Mouse (Mus musculus): ENCODE measurements at regions not wholly inside any gene's neighbourhood (a gene's known extent, or its start where the extent isn't known, plus 50 kb on each side); places are given as distances from the start of the nearest gene placed in this dataset.
A peak's percentile ranks its signal among the peaks of the same experiment; 100 is the strongest.
"Not testable (repeated sequence)": the region's sequence is repeated elsewhere in the genome, so short reads cannot be mapped to it uniquely, and the experiment has no call there.

DNA sequence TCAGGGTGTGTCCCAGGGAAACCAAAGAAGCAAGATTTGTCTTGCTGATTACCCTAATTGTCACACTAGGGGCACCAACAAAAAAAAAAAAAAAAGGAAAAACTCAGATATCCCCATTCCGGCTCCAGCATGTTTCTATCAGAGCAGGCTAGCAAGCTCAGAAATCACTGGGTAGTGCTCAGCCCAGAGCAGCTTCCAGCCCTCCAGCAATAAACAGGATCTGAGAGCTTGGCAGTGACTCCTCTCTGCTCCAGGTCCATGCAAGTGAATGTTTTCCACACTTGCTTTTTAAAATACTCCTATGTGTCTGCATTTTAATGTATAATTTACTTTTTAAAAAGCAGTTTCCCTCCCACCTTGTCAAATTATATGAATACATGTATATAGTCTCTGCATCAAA, 290.8 kb downstream of the Car8 start:
- no peak for DNase-seq (ENCODE audit: low read depth in 2 of 2, low spot score in 2 of 2)

DNA sequence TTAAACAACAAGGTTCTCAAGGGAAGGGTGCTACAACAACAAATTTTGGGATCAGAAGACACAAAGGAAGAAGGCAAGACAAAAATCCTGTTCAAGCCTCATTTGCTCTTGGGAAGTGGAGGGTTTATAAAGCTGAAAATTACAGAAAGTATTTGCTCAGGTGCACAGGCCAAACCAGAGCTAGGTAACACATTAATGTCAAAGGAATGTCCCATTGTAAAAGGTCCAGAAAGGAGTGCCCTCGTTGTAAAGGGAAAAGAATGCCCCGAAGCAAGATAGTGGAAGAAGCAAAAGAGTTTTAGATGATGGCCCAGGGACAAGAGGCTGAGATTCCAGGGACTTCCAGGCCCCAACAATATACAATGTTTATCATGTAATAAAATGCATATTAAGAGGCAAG, 317.3 kb downstream of the Car8 start:
- DNase-seq (ENCODE audit: low read depth in 2 of 2, low spot score in 2 of 2): no peak

DNA sequence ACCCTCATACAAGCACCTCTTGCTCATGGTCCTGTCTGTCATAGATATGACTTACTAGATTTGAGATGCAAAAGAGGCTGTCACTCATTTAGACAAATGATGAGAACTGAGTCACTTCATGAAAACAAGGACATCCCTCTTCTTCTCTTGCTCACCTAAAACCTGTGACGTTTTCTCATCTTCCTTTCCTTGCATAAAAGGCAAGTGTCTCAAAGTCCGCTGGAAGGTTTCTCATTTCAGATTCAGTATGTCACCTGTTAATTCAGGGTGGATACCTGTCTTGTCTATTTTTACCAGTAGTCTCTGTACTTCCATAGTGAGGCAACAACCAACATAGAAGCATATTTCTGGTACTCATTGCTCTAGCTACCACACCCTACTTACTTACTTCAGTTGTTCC, 325.6 kb downstream of the Car8 start:
- no peak for DNase-seq (ENCODE audit: low read depth in 2 of 2, low spot score in 2 of 2)

DNA sequence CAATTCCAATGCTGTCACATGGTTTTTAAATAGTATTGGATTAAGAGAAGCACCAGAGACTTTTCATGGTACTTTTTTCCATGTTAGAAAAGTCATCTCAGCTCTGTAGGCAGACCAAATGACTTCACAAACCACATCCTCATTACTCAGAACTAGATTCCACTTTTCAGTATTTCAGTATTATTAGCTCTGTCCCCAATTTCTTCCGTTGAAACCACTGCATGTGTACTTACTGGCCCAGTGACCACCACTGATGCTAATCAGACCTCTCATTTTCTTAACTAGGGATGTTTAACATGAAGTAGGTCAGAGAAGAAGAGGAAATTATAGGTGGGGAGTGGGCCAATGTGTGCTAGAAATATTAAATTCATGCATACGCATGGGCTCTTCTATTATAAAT, 326.2 kb downstream of the Car8 start:
- DNase-seq (ENCODE audit: low read depth in 2 of 2, low spot score in 2 of 2): no peak

DNA sequence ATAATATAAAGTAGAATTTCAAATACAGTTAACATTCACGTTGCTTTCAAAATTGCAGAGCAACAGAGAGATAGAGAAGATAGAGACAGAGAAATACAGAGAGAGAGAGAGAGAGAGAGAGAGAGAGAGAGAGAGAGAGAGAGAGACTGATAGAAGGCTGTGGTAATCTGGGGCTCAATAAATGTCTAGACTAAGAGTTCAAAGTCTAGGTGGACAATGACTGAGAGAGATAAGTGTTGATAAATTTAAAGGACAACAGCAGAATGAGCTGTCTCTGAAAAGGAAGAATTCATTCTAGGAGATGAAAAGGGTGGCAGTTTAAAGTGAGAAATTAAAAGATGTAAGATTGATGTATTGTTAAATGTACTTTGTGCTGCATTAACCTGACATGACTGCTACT, 335.7 kb downstream of the Car8 start:
- no peak for DNase-seq (ENCODE audit: low read depth in 2 of 2, low spot score in 2 of 2)

DNA sequence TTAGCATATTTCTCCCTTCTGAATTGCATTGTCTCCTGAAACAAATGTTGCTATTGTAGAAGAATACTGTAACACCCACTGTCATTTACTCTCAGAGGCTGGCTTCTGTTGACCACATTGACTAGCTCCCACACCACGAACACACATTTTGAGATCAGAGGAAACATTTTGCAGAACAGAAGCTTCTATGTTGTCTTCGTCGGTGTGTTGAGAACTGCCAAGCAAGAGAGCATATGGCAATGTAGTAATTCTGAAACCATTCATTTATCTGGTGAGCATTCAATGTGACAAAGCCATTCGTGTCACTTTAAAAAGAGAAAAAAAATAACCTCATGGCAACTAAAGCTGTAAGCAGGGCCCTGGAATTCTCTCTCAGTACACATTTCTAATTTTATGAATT, 343.9 kb downstream of the Car8 start:
- no peak for DNase-seq (ENCODE audit: low read depth in 2 of 2, low spot score in 2 of 2)

DNA sequence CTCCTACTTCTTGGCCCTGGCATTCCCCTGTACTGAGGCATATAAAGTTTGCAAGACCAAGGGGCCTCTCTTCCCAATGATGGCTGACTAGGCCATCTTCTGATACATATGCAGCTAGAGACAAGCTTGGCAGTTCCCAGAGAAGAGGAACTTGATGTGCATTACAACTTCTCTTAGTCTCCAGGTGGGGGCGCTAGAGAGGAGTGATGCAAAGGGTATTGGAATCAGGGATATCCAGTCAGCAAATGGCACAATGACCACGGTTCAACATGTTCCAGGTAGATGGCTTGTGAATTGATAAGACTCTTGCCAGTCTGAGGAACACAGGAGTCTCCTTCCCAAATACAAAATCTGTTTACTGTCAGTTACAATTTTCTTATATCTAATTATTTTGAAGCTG, 347.7 kb downstream of the Car8 start:
- DNase-seq (ENCODE audit: low read depth in 2 of 2, low spot score in 2 of 2): peak in 1 of 2 experiments; percentile 2

DNA sequence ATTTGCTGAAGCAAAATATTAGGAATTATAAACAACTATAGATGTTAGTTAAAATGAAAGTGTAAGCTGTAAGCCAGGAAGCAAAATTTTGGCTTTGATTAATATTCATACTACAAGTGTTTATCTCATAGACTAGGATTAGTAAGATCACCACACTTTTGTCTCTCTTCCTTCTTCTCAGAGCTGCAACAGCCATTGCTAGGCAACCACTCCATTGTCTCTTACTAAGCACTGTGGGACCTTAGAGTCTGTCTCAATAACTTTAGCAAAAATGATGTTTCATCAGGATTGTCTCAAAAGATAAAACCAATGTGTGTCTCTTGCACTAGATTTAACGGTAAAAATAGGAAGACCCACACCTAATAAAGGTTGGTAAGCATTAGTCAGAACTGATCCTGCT, 384.3 kb downstream of the Car8 start:
- no peak for DNase-seq (ENCODE audit: low read depth in 2 of 2, low spot score in 2 of 2)

DNA sequence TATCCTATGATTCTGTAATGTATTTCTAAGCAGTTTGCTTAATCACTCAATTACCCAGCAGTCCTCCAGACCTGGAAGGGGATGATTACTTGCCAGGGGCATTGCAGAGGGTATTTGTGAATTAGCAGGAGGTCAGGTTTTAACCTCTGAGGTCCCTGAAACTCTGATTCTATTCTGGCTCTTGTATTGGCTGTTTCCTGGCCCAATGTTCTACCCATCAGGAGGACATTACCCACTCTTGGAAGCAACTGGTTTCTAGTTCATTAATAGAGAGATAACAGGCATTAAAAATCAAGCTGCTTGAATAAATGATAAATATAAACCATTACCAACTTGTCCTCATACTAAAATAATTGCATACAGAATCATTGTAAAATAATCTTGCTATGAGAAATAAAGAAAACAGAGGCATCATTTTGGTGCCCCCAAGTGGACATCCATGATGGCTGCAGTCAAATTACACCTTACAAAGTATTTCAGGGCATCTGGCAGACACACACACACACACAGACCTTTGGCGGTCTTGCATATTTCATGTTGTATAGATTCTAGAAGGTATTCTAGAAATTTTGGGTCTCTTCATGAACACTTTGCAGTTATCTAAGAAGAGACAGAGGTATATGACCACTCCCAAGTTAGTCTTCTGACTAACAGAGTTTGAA, 385.6 kb downstream of the Car8 start:
- DNase-seq (ENCODE audit: low read depth in 2 of 2, low spot score in 2 of 2): peak; percentile 27 to 37

DNA sequence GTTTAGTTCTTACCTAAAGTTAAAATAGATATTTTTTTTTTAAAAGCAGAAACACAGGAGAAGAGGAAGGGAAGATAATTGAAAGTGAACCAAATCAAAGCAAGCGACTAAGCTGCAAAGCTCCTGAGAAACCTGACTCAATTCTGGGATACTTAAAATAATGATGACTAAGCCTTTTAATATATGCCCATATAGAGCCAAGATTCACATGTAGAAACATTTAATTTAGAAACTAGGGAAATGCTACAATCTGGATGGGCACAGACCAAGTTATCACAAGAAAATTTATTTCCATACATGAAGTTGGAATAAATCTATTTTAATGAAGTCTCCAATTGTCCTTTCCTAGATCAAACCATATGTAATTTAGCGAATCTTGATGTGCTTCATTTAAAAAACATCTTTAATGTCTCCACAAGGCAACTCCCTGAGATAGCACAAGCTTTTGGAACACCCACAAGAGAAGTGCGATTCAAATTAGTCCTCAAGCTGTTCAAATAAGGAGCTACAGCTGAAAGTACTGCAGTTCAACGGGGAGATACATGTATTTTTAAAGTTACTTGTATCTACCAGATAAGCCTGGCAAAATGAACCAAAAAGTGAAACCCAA, 386.7 kb downstream of the Car8 start:
- no peak for DNase-seq (ENCODE audit: low read depth in 2 of 2, low spot score in 2 of 2)

DNA sequence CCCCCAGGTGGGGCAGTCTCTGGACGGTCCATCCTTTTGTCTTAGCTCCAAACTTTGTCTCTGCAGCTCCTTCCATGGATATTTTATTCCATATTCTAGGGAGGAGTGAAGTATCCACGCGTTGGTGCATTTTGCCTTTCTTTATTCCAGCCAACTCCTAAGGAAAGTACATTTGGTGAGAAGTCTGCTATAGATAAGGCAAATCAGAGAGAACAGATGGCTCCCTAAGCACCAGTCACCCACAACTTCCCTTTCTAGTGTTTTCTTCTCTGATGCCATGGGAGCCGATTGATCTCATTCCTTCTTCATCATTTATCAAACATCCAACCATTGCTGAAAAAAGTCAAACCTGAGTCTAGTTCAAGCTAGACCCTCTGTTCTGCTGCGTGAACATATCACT, 391.4 kb downstream of the Car8 start:
- no peak for DNase-seq (ENCODE audit: low read depth in 2 of 2, low spot score in 2 of 2)

DNA sequence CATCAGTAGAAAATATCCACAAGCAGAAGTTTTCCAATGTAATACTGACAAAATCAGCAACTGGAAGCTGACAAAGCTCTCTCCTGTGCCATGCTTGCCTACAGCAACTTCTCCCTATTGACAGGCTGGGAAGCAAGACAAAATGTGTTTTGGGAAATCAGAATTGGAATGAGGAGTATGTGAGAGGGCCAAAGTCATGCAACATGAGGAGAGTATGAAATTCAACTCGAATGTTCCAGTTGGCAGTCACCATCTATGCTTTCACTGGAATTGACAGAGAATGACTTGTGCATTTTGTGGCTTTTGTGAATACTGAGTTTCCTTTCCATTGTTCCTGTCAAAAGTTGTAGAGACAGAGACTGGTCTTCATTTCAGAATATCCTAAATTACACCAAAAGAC, 409.7 kb downstream of the Car8 start:
- no peak for DNase-seq (ENCODE audit: low read depth in 2 of 2, low spot score in 2 of 2)

DNA sequence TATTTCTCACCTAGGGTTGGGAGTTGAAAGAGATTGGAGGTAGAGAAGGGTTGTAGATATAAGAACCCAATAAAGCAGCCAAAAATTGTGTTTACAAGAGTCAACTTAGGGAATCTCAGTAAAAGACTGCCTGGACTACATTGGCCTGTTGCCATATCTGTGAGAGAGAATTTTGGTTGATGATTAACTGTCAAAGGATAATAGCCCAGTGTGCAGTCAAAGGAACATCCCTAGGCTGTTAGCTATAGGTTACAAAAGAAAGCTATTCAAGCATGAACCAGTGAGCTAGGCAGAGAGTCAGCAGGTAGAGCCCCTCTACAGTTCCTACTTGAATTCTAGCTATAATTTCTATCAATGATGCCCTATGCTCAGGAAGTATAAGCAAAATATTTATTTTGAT, 419.0 kb downstream of the Car8 start:
- no peak for DNase-seq (ENCODE audit: low read depth in 2 of 2, low spot score in 2 of 2)

DNA sequence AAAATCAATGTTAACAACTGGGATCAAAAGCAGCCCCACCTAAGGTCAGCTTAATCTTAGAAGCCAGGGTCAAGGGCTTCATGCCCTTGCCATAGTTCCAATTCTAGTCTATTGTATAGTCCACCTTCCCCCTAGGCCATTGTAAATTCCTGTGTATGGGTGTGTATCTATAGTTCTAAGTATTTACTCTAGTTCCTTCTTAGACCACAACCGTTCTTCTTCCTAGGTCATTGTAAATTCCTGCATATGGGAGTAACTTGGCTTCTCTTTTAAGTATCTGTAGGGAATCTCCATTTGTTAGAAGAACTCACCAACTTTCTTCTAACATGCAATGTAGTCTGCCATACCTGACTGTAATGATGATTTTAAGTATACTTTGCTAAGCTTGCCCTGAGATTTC, 461.1 kb downstream of the Car8 start:
- DNase-seq (ENCODE audit: low read depth in 2 of 2, low spot score in 2 of 2): not testable (repeated sequence)

DNA sequence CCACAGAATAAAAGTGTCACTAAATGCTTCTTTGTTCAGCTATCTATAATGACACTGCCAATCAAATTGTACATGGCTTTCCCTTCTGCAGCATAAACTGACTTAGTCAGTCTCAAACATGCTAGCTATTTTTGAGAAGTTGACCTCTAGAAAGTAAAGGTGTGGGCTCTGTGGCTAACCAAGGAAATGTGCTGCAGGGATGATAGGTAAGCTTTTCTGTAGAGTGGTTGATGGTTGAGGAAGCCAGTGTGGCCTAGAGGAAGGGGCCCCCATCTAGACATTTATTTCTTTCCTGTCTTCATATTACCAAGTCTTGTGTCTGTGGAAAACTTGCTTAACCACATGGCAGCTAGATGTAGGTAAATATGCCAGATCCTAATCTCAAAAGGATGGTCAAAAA, 483.4 kb downstream of the Car8 start:
- no peak for DNase-seq (ENCODE audit: low read depth in 2 of 2, low spot score in 2 of 2)

DNA sequence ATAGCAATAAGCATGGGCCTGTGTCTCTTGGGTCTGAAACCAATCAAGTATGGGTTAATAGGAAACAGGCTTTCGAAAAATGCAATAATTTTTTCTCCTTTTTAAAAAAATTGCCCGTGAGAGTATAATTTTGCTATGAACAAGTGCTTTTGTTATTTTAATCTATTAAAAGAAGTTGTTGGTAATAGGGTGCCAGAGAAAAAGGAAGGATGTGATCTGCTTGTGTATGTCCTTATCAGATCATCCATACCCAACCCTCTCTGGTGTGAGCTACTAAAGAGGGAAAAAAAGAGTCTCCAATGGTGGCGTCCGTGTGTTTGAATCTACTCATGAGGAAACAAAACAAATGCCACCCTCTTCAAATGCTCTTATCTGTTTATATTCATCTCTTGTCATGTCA, 484.9 kb downstream of the Car8 start:
- DNase-seq (ENCODE audit: low read depth in 2 of 2, low spot score in 2 of 2): no peak

DNA sequence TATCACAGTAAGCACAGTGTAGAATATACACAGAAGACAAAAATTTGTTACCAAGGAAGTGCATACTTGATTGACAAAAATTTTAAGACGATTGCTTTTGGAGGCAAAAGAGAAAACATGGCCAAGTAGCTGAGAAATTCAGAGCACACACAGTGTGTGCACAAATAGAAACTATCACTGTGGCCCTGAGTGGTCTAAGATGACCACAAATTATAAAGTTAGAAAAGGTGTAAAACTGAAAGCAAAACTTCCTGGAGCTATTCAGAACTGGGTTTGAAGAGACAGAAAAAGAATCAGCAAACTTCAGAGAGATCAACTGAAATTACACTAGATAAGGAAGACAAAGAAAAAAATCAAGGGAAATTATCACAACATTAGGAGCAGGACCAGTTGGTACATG, 487.6 kb downstream of the Car8 start:
- DNase-seq (ENCODE audit: low read depth in 2 of 2, low spot score in 2 of 2): no peak

DNA sequence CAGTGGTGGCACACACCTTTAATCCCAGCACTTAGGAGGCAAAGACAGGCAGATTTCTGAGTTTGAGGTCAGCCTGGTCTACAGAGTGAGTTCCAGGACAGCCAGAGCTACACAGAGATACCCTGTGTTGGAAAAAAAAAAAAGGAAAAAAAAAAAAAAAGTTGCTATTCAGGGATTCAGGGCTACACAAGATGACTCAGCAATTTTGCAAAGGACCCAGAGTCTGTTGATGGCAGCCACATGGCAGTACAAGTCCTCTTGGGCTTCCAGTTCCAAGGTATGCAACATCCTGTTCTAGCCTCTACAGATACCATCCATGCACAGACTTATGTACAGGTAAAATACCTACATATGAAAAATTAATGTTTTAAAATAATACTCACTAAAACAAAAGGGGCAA, 515.9 kb downstream of the Car8 start:
- DNase-seq (ENCODE audit: low read depth in 2 of 2, low spot score in 2 of 2): no peak

DNA sequence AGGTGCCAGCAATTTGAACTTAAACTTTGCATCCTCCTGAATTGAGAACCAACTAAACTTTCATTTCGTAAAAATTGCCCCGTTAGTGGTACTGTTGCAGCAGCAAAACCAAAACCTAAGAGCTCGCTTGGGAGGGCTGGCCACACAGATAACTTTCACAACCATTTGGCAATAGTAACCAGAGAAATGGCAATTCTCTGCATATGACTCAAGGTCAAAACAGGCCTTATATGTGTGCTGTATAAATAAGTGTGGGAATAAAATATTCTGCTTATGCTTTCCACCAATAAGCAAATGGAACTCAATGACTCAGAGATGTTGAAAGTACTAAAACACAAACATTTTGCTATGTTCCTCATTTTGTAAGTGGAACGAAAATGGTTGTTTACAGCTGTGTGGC, 550.3 kb downstream of the Car8 start:
- DNase-seq (ENCODE audit: low read depth in 2 of 2, low spot score in 2 of 2): no peak

DNA sequence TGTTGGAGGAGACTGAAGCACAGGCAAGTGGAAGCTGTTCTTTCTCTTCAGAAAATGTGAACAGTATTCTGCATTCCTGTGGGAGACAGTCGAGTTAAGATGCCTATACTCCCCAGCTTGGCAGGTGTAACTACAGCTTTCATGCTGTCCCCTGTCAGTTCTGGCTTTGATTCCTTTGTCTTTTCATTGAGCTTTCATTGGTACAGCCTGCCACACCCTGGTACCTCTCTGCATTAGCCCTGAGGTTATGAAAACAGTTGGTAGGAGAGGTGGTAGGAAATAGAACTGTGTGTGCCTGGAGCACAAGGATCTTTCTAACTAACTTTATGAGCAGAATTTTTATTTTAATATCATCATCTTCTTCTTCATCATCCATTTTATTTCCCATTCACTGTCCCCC, 551.6 kb downstream of the Car8 start:
- DNase-seq (ENCODE audit: low read depth in 2 of 2, low spot score in 2 of 2): no peak

DNA sequence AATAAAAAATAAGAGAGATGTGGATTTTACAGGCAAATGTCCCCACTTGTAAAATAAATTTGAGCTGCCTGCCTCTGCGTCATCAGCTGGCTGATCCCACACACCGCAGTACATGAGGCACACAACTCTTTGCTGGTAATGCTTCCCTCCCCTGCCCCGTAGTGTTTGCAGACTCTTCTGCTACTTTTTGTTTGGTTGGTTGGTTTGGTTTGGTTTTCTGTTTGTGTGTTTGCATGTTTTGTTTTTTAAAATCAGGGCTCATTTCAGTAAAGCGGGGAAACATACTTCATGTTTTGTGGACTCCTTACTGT, 568.1 kb downstream of the Car8 start:
- DNase-seq (ENCODE audit: low read depth in 2 of 2, low spot score in 2 of 2): no peak

DNA sequence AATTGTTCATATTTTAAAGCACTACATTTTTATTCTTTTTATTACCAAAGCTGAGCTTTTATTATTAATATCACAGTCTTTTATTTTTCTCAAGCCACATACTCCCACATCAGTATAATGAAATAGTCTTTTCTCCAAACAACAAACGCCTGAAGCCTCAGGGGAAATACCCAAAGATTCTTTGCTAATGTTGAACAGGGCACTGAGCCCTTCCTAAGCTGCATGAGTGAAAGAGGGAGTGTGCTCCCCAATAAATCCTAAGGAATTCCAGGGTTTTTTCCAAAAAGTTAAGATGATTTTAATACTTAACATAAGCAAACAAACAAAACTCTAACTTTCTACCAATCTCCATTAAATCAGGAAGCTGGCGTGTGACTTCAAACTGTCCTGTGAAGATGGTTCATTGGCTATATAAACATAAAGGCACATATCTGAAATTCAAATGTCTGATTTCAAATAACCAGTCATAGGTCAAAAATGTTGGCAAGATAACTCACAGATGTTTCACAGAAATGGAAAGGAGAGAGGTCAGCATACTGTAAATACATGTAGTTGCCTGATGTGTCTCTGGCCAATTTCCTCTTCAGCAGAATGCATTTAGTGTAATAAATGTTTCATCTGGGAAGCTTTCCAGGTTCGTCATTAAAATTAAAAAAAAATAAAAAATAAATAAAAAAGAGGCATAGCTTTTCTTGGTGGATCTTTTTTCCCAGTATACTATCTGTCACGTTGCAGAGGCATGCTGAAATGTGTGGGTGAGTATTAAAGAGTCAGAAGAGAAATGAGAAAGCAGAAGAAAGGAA, 568.6 kb downstream of the Car8 start:
- no peak for DNase-seq (ENCODE audit: low read depth in 2 of 2, low spot score in 2 of 2)
